In the genomic region with DNA sequence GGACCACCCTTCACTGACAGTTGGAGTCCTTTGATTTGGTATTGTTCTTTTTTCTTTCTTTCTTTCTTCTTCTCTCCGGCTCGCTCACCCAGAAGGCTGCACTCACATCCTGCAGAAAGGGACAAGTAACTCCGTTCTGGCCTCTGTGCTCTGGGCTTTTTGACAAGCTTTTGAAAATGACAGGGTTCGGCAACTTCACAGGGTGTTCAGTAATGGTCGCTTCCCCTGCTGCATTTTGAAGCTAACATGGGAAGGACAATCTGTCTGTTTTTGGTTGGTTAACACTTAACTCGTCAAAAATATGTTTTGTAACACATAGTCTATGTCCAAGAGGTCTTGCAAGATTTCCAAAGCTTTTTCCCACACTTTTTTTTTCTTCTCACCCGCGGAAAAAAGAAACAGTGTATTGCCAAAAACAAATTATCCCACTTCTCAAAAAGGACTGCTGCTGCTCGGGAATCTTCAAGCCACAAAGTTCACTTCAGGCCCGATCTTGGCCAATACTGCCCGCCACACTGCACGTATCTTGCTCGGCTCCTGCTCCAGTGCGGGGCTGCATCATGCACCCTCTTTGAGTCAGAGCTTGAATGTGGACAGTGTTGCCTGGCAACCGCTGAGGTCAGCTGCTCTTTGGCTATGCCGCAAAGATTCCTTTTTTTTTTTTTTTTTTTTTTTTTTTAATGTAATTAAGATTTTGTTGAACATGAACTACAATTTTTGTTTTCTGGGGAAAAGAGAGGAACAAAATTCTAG, we compare ENCODE assay signal across 10 mouse cellular contexts.
A peak's percentile ranks its signal among the peaks of the same experiment; 100 is the strongest.
DNase-seq lines count a peak whose midpoint lies in the region; ATAC-seq lines count a peak whose summit lies in the region.
"Had no signal": no experiment of that assay in that cellular context is flagged by ENCODE, and none has a peak within 500 bp of the region (broad histone marks: within the 10 kb centered on the region; RNA-seq: fewer than 3 reads in every experiment).

No protein-coding gene starts in this region.

- no peak overlapping the region for H3K9ac ChIP-seq in lung, embryonic 15.5 days
- H3K9ac ChIP-seq: embryonic facial prominence, embryonic 15.5 days had no signal

- no peaks in the 10 kb centered on the region for H3K27me3 ChIP-seq in forebrain, embryonic 10.5 days (ENCODE audit: poor library complexity, severe bottlenecking)
- no peaks in the 10 kb centered on the region for H3K27me3 ChIP-seq in lung, embryonic 15.5 days
- H3K27me3 ChIP-seq: embryonic facial prominence, embryonic 15.5 days had no signal

- intact Hi-C loops in gastrocnemius, postnatal 14 days (cut with DNase I; ENCODE audit: low total_unique reads), result no loop called here

- no peak overlapping the region for H3K4me3 ChIP-seq in forebrain, embryonic 10.5 days
- H3K4me3 ChIP-seq in lung, embryonic 15.5 days, result no peak overlapping the region
- H3K4me3 ChIP-seq: embryonic facial prominence, embryonic 15.5 days had no signal

- 64% methylated on average over 16 of the region's 16 CpGs for WGBS in forebrain, embryonic 10.5 days
- WGBS in lung, embryonic 15.5 days, result 38% methylated on average over 16 of the region's 16 CpGs

- H3K9me3 ChIP-seq in forebrain, embryonic 10.5 days, result no peaks in the 10 kb centered on the region
- H3K9me3 ChIP-seq in lung, embryonic 15.5 days, result no peaks in the 10 kb centered on the region
- H3K9me3 ChIP-seq: embryonic facial prominence, embryonic 15.5 days; G1E had no signal

- H3K4me1 ChIP-seq in forebrain, embryonic 10.5 days, result peaks cover 7% of the 10 kb centered on the region
- H3K4me1 ChIP-seq in lung, embryonic 15.5 days, result no peaks in the 10 kb centered on the region
- H3K4me1 ChIP-seq: embryonic facial prominence, embryonic 15.5 days had no signal

- H3K36me3 ChIP-seq in forebrain, embryonic 10.5 days (replicated peaks), result no peaks in the 10 kb centered on the region
- H3K36me3 ChIP-seq in lung, embryonic 15.5 days, result no peaks in the 10 kb centered on the region
- H3K36me3 ChIP-seq: embryonic facial prominence, embryonic 15.5 days; G1E had no signal

- peak overlapping the region; percentile 15; the same call in 1 of the 2 replicates for H3K4me2 ChIP-seq in lung, embryonic 15.5 days
- H3K4me2 ChIP-seq: embryonic facial prominence, embryonic 15.5 days had no signal

- peak; percentile 9 for DNase-seq in gastrocnemius, postnatal 14 days
- no peak for DNase-seq in gastrocnemius, postnatal 10 days
- peak; percentile 77 for DNase-seq in Muller cell, postnatal 12 days (ENCODE audit: inconsistent ontology term)
- peak; percentile 23 for DNase-seq in forebrain, embryonic 10.5 days (ENCODE audit: extremely low spot score, low spot score)
- DNase-seq in skeletal muscle tissue, adult 2 months (ENCODE audit: low read depth, low spot score), result peak; percentile 9
- DNase-seq in c-Kit-positive CD71-positive TER-119-positive erythroid progenitor cells, embryonic 14.5 days (ENCODE audit: low spot score), result no peak

- no peak overlapping the region for H3K27ac ChIP-seq in forebrain, embryonic 10.5 days
- H3K27ac ChIP-seq in lung, embryonic 15.5 days, result no peak overlapping the region
- H3K27ac ChIP-seq: embryonic facial prominence, embryonic 15.5 days had no signal

- peak; percentile 90; the same call in 1 of the 2 replicates for ATAC-seq in lung, embryonic 15.5 days (ENCODE audit: borderline replicate concordance, extremely low read depth, low FRiP score, low TSS enrichment)
- no peak for ATAC-seq in monocyte, adult 5-6 weeks (replicated peaks; ENCODE audit: insufficient number of reproducible peaks, low FRiP score, low TSS enrichment, poor library complexity, severe bottlenecking)

Comparison
In these comparisons a context has a peak if more than half of its experiments do, and no peak if none do; other contexts are left out.
1. DNase-seq: peak in gastrocnemius, postnatal 14 days (single experiment), Muller cell, postnatal 12 days (single experiment), forebrain, embryonic 10.5 days (single experiment) and skeletal muscle tissue, adult 2 months (single experiment); none in gastrocnemius, postnatal 10 days (single experiment) and c-Kit-positive CD71-positive TER-119-positive erythroid progenitor cells, embryonic 14.5 days (single experiment).